Mouse (Mus musculus) lung, embryonic 15.5 days (tissue): ENCODE data around the gene Gata5. TPM values are rescaled to one million over a fixed set of nuclear protein-coding genes. Genes with fewer than 3 reads are reported as not detected.

Experiments used
- ATAC-seq: fragments of 200-750 bp; cut with Nextera tagmentation; 2 replicates; pipeline ENCODE4 v1.8.0; 2017; ENCODE audit warnings: moderate number of reproducible peaks, borderline replicate concordance; ENCODE audit not compliant: low FRiP score, low TSS enrichment; ENCODE audit errors: extremely low read depth
- H3K27ac ChIP-seq: fragments of 300-500 bp; sonication (generic); 2 replicates; pipeline ENCODE4 v1.5.1; 2015; ENCODE audit warnings: moderate library complexity, mild to moderate bottlenecking, inconsistent platforms
- H3K27me3 ChIP-seq: fragments of 300-500 bp; sonication (generic); 2 replicates; pipeline ENCODE4 v1.6.1; 2015; ENCODE audit warnings: inconsistent platforms
- H3K36me3 ChIP-seq: fragments of 300-500 bp; sonication (generic); 2 replicates; pipeline ENCODE4 v1.6.1; 2015; ENCODE audit warnings: inconsistent platforms
- H3K4me1 ChIP-seq: fragments of 300-500 bp; sonication (generic); 2 replicates; pipeline ENCODE4 v1.6.1; 2015; ENCODE audit warnings: inconsistent platforms
- H3K4me2 ChIP-seq: fragments of 300-500 bp; sonication (generic); 2 replicates; pipeline ENCODE4 v1.6.1; 2015; ENCODE audit warnings: inconsistent platforms, mild to moderate bottlenecking, moderate library complexity
- H3K4me3 ChIP-seq: fragments of 300-500 bp; sonication (generic); 2 replicates; pipeline ENCODE4 v1.5.1; 2015; ENCODE audit warnings: mild to moderate bottlenecking, inconsistent platforms
- H3K9ac ChIP-seq: fragments of 300-500 bp; sonication (generic); 2 replicates; pipeline ENCODE4 v1.6.1; 2015; ENCODE audit warnings: inconsistent platforms
- H3K9me3 ChIP-seq: fragments of 300-500 bp; sonication (generic); 2 replicates; pipeline ENCODE4 v1.6.1; 2016; ENCODE audit warnings: inconsistent platforms
- WGBS: fragments of 180-500 bp; shearing (Covaris S2); methylation state at CpG from one replicate; pipeline ENCODE4 v1.1.7; 2015; 5-methylcytosine and 5-hydroxymethylcytosine counted together
- polyA plus RNA-seq: library from polyadenylated mRNA; unstranded; fragments of >200 nt; fragmentation: Nextera tagmentation; extraction: Ambion mirVana; gene quantifications from 2 replicates; pipeline ENCODE4 v1.2.1, GENCODE M21; 2015

Gata5 gene
- polyA plus RNA-seq, 1 experiment from 2014 or later = 27.8 TPM

DNA sequence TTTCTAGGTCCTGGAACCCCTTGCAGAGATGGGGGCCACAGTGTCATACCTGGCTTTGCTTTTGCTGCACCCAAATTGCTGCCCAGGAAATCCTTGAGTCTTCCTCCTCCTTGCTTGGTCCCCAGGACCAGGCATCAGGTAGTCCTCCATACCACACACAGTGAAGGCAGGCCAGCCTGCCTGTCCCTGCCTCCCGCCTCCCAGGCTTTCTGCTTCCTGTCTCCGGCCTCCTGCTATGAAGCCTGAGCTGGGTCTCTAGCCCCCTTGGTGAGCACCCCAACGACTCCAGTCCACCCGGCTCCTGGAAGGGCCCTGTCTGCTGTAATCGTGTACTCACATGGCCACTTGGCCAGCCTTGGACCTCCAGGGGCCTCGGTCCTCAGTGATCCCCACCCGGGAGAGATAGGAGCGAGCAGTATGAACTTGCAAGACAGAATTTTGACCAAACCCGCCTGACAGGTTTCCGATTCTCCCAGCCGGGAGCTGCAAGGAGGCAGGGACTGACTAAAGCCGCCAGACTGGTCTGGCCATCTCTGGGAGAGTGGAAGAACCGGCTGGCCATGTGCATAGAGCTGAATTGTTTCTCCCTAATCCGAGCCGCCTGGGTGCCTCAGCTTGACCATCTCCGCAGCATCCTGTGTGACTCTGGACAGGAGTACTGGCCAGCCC is 44.9 kb downstream of the Gata5 start, which contains the start of gene Rbbp8nl:
Gene Rbbp8nl, minus strand, starts transcription at position 440 of the 669 bp plus-strand sequence.
- peak within 1 kb of the TSS; percentile 91 for H3K27ac ChIP-seq
- peak within 1 kb of the TSS; percentile 25 for H3K4me3 ChIP-seq
- no peak within 1 kb of the TSS for H3K9ac ChIP-seq

DNA sequence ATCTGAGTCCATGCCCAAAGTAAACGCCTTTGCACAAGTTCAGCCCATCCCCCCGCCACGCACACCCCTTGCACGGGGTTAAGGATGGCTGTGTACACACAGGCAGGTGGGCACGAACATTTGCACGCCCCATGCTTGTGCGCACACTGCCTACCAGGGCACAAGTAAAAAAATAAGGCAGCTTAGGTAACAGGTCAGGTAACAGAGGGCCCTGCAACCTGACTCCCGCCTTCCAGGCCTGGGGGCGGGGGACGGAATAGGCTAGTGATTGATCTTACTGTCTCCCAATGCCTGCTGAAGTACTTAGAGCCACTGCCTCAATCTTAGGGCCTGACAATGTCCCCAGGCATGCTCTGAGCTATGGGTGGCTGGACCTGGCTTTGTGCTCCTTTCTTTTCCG is 45.5 kb downstream of the Gata5 start:
- WGBS = 44% methylated on average over 11 of the region's 11 CpGs
- Histone ChIP-seq H3K4me1 (peaks cover 50% of the 10 kb centered on the region), H3K9me3 (no peaks in the 10 kb centered on the region), H3K36me3 (no peaks in the 10 kb centered on the region), H3K27me3 (no peaks in the 10 kb centered on the region; the same call in 1 of the 2 replicates), H3K4me2 (peak overlapping the region; percentile 43), H3K27ac (peak overlapping the region; percentile 91), H3K9ac (no peak overlapping the region), H3K4me3 (peak overlapping the region; percentile 25)
- no peak for ATAC-seq

More for the DNA sequence above, 44.9 kb downstream of the Gata5 start, which contains the start of gene Rbbp8nl:
- no peaks in the 10 kb centered on the region for H3K36me3 ChIP-seq
- peak within 1 kb of the TSS; percentile 43 for H3K4me2 ChIP-seq
- WGBS = 45% methylated on average over 16 of the region's 16 CpGs
- H3K9me3 ChIP-seq = no peaks in the 10 kb centered on the region
- peak; percentile 67 for ATAC-seq
- no peaks in the 10 kb centered on the region; the same call in 1 of the 2 replicates for H3K27me3 ChIP-seq
- H3K4me1 ChIP-seq = peaks cover 50% of the 10 kb centered on the region

GRCm38 (mm10) chr2:180279321-180279720 is 55.2 kb downstream of the Gata5 start:
- no peaks in the 10 kb centered on the region for H3K36me3 ChIP-seq
- H3K4me2 ChIP-seq = no peak overlapping the region
- no peak overlapping the region for H3K9ac ChIP-seq
- 79% methylated on average over 8 of the region's 8 CpGs for WGBS
- H3K4me1 ChIP-seq = peaks cover 33% of the 10 kb centered on the region
- no peak overlapping the region for H3K4me3 ChIP-seq
- H3K27me3 ChIP-seq = no peaks in the 10 kb centered on the region
- ATAC-seq = no peak
- no peaks in the 10 kb centered on the region for H3K9me3 ChIP-seq
- no peak overlapping the region for H3K27ac ChIP-seq

GRCm38 (mm10) chr2:180277773-180278320 is 56.7 kb downstream of the Gata5 start:
- Histone ChIP-seq H3K27ac (peak overlapping the region; percentile 70), H3K4me2 (no peak overlapping the region), H3K4me1 (peaks cover 35% of the 10 kb centered on the region), H3K36me3 (no peaks in the 10 kb centered on the region), H3K4me3 (no peak overlapping the region), H3K9ac (no peak overlapping the region), H3K27me3 (no peaks in the 10 kb centered on the region), H3K9me3 (no peaks in the 10 kb centered on the region)
- 73% methylated on average over 8 of the region's 8 CpGs for WGBS
- no peak for ATAC-seq

- peaks cover 45% of the 10 kb centered on the region for H3K4me1 ChIP-seq
- WGBS = 39% methylated on average over 8 of the region's 8 CpGs
- no peaks in the 10 kb centered on the region for H3K27me3 ChIP-seq
- H3K36me3 ChIP-seq = no peaks in the 10 kb centered on the region
- H3K4me2 ChIP-seq = no peak overlapping the region
- H3K4me3 ChIP-seq = no peak overlapping the region
- ATAC-seq = no peak
- peak overlapping the region; percentile 70 for H3K27ac ChIP-seq
- H3K9ac ChIP-seq = no peak overlapping the region
- no peaks in the 10 kb centered on the region for H3K9me3 ChIP-seq
These were observed 57.6 kb downstream of the Gata5 start for GRCm38 (mm10) chr2:180276851-180277259.

- Histone ChIP-seq H3K36me3 (no peaks in the 10 kb centered on the region), H3K4me2 (peak overlapping the region; percentile 35), H3K27me3 (no peaks in the 10 kb centered on the region), H3K4me3 (no peak overlapping the region), H3K9ac (no peak overlapping the region), H3K9me3 (no peaks in the 10 kb centered on the region), H3K27ac (peak overlapping the region; percentile 70), H3K4me1 (peaks cover 50% of the 10 kb centered on the region)
- no peak for ATAC-seq
- WGBS = 36% methylated on average over 4 of the region's 4 CpGs
These were observed 58.1 kb downstream of the Gata5 start for GRCm38 (mm10) chr2:180276385-180276784.

GRCm38 (mm10) chr2:180275836-180276235 is 58.7 kb downstream of the Gata5 start:
- no peak overlapping the region for H3K9ac ChIP-seq
- peak overlapping the region; percentile 70 for H3K27ac ChIP-seq
- H3K4me3 ChIP-seq = no peak overlapping the region
- peaks cover 55% of the 10 kb centered on the region for H3K4me1 ChIP-seq
- H3K9me3 ChIP-seq = no peaks in the 10 kb centered on the region
- no peaks in the 10 kb centered on the region for H3K36me3 ChIP-seq
- H3K4me2 ChIP-seq = peak overlapping the region; percentile 35
- 2% methylated on average over 8 of the region's 8 CpGs for WGBS
- no peaks in the 10 kb centered on the region for H3K27me3 ChIP-seq
- peak; percentile 77 for ATAC-seq

Other genes with a start within 250 kb of the Gata5 start
- not detected in 2 replicates for gene Hrh3, start 230.2 kb downstream of the Gata5 start, polyA plus RNA-seq
- 30.9 and 32.5 TPM in 2 replicates for gene Osbpl2, start 215.4 kb downstream of the Gata5 start, polyA plus RNA-seq
- 184 and 191 TPM in 2 replicates for gene Adrm1, start 163.2 kb downstream of the Gata5 start, polyA plus RNA-seq
- gene Lama5, start 108.8 kb downstream of the Gata5 start, polyA plus RNA-seq = 79.0 and 83.2 TPM in 2 replicates
- 477 and 524 TPM in 2 replicates for gene Rps21, start 77.3 kb downstream of the Gata5 start, polyA plus RNA-seq
- gene Cables2, start 61.2 kb downstream of the Gata5 start, polyA plus RNA-seq = 14.1 and 16.5 TPM in 2 replicates
- gene Rbbp8nl, start 44.8 kb downstream of the Gata5 start, polyA plus RNA-seq = 2.3 and 3.1 TPM in 2 replicates
- 1.1 and 1.2 TPM in 2 replicates for gene Slco4a1, start 121.5 kb upstream of the Gata5 start, polyA plus RNA-seq
- 0.89 and 1.3 TPM in 2 replicates for gene Ntsr1, start 165.3 kb upstream of the Gata5 start, polyA plus RNA-seq
- gene Mrgbp, start 246.6 kb upstream of the Gata5 start, polyA plus RNA-seq = 29.9 and 31.3 TPM in 2 replicates